Mouse (Mus musculus) G1E (cell line): ENCODE results near the gene Ccdc62.

Experiments used
- CTCF ChIP-seq: IDR thresholded peaks from 2 replicates; pipeline ENCODE4 v1.5.1; 2012; ENCODE audit warnings: low read depth, low read length, inconsistent platforms, mixed read lengths
- GATA1 ChIP-seq: IDR thresholded peaks from 2 replicates; pipeline ENCODE4 v1.6.1; 2012; ENCODE audit warnings: borderline replicate concordance, low read length, inconsistent platforms, mixed read lengths
- GATA2 ChIP-seq: IDR thresholded peaks from 2 replicates; pipeline ENCODE4 v1.6.1; 2012; ENCODE audit warnings: low read depth, low read length, inconsistent platforms, borderline replicate concordance

- TF ChIP-seq CTCF (no peak), GATA2 (no peak), GATA1 (no peak)
Observed at GRCm38 (mm10) chr5:124014180-124014579, 83.7 kb downstream of the Ccdc62 start.
